Mouse (Mus musculus) monocyte, adult 2 months (primary cell): ENCODE results near the gene Reep1.

Experiments
- DNase-seq, 2 experiments: peaks; one replicate each; pipeline ENCODE4 v3.0.0; 2022; ENCODE audit warnings: low spot score in 2 of 2, low read depth in 1 of 2

The Reep1 gene

GRCm38 (mm10) chr6:71707511-71708501, at the start of gene Reep1:
TSS of gene Reep1 (plus strand) at chr6:71707561.
- no peak for DNase-seq

- no peak for DNase-seq
Observed at GRCm38 (mm10) chr6:71658290-71658689, 49.1 kb upstream of the Reep1 start.

- DNase-seq: no peak
Observed at GRCm38 (mm10) chr6:71664511-71664910, 42.9 kb upstream of the Reep1 start.

- no peak for DNase-seq
Observed at GRCm38 (mm10) chr6:71673166-71673565, 34.2 kb upstream of the Reep1 start.

GRCm38 (mm10) chr6:71678891-71679290, 28.5 kb upstream of the Reep1 start:
- no peak for DNase-seq

GRCm38 (mm10) chr6:71695150-71695549, 12.2 kb upstream of the Reep1 start:
- DNase-seq: no peak

- DNase-seq: no peak
Observed at GRCm38 (mm10) chr6:71695599-71695998, 11.8 kb upstream of the Reep1 start.

GRCm38 (mm10) chr6:71706871-71707270, 490 bp upstream of the Reep1 start:
- DNase-seq: no peak

GRCm38 (mm10) chr6:71708528-71708927, 1.2 kb downstream of the Reep1 start:
- DNase-seq: no peak

GRCm38 (mm10) chr6:71710323-71710722, 3.0 kb downstream of the Reep1 start:
- no peak for DNase-seq

- no peak for DNase-seq
Observed at GRCm38 (mm10) chr6:71711201-71711600, 3.8 kb downstream of the Reep1 start.

GRCm38 (mm10) chr6:71713532-71713931, 6.2 kb downstream of the Reep1 start:
- no peak for DNase-seq

- no peak for DNase-seq
Observed at GRCm38 (mm10) chr6:71715006-71715405, 7.6 kb downstream of the Reep1 start.

GRCm38 (mm10) chr6:71716434-71716833, 9.1 kb downstream of the Reep1 start:
- no peak for DNase-seq

- DNase-seq: no peak
Observed at GRCm38 (mm10) chr6:71718322-71718721, 11.0 kb downstream of the Reep1 start.

- DNase-seq: no peak
Observed at GRCm38 (mm10) chr6:71719302-71719701, 11.9 kb downstream of the Reep1 start.

- no peak for DNase-seq
Observed at GRCm38 (mm10) chr6:71722988-71723387, 15.6 kb downstream of the Reep1 start.

GRCm38 (mm10) chr6:71723555-71723954, 16.2 kb downstream of the Reep1 start:
- DNase-seq: no peak

GRCm38 (mm10) chr6:71726710-71727109, 19.3 kb downstream of the Reep1 start:
- DNase-seq: no peak

GRCm38 (mm10) chr6:71728306-71728705, 20.9 kb downstream of the Reep1 start:
- no peak for DNase-seq

- no peak for DNase-seq
Observed at GRCm38 (mm10) chr6:71734910-71735599, 27.7 kb downstream of the Reep1 start.

- no peak for DNase-seq
Observed at GRCm38 (mm10) chr6:71735600-71736010, 28.2 kb downstream of the Reep1 start.
